Mouse (Mus musculus): Measurements from ENCODE around the gene Tbx18. TPM values are rescaled to one million over a fixed set of nuclear protein-coding genes. Genes with fewer than 3 reads are reported as not detected.

Tbx18 gene
- polyA plus RNA-seq, 1 experiment from 2014 or later, result 1.9 TPM

- no peak for ATAC-seq (ENCODE audit: low read depth)
- H3K4me2 ChIP-seq, result no peak overlapping the region
- WGBS, result 83% methylated on average over 9 of the region's 9 CpGs
- no peaks in the 10 kb centered on the region for H3K27me3 ChIP-seq
- no peak overlapping the region for H3K4me3 ChIP-seq
- H3K4me1 ChIP-seq (replicated peaks), result no peaks in the 10 kb centered on the region
- H3K9ac ChIP-seq, result no peak overlapping the region
- no peak overlapping the region for H3K27ac ChIP-seq (replicated peaks)
- no peaks in the 10 kb centered on the region for H3K36me3 ChIP-seq
- no peaks in the 10 kb centered on the region for H3K9me3 ChIP-seq
Measured at GRCm38 (mm10) chr9:87686981-87687380, 44.1 kb downstream of the Tbx18 start.

GRCm38 (mm10) chr9:87682247-87682646, 48.8 kb downstream of the Tbx18 start:
- 70% methylated on average over 11 of the region's 11 CpGs for WGBS
- ATAC-seq (ENCODE audit: low read depth), result no peak
- no peak overlapping the region for H3K27ac ChIP-seq (replicated peaks)
- no peak overlapping the region for H3K4me2 ChIP-seq
- no peaks in the 10 kb centered on the region for H3K27me3 ChIP-seq
- no peaks in the 10 kb centered on the region for H3K36me3 ChIP-seq
- no peak overlapping the region for H3K4me3 ChIP-seq
- no peak overlapping the region for H3K9ac ChIP-seq
- no peaks in the 10 kb centered on the region for H3K4me1 ChIP-seq (replicated peaks)
- H3K9me3 ChIP-seq, result no peaks in the 10 kb centered on the region

Measured in neural tube, embryonic 13.5 days (tissue).